Comparison of ENCODE assay signal across 21 mouse cellular contexts in genomic region chr4:95155178-95155577, GRCm38 (mm10).
DNase-seq lines count a peak whose midpoint lies in the region; ATAC-seq lines count a peak whose summit lies in the region.
"Had no signal": no experiment of that assay in that cellular context is flagged by ENCODE, and none has a peak within 500 bp of the region (broad histone marks: within the 10 kb centered on the region; RNA-seq: fewer than 3 reads in every experiment).

No protein-coding gene starts in this region.

- 18% methylated on average over 2 of the region's 2 CpGs for WGBS in heart, embryonic 10.5 days
- WGBS in liver, embryonic 11.5 days, result 49% methylated on average over 2 of the region's 2 CpGs
- WGBS in forebrain, embryonic 14.5 days, result 65% methylated on average over 2 of the region's 2 CpGs

- no peaks in the 10 kb centered on the region; the same call in 1 of the 2 replicates for H3K27me3 ChIP-seq in heart, embryonic 10.5 days (ENCODE audit: insufficient read depth, poor library complexity, severe bottlenecking)
- no peaks in the 10 kb centered on the region for H3K27me3 ChIP-seq in liver, embryonic 11.5 days (replicated peaks; ENCODE audit: control insufficient read depth, insufficient read depth, low read length)
- no peaks in the 10 kb centered on the region for H3K27me3 ChIP-seq in forebrain, embryonic 14.5 days (replicated peaks; ENCODE audit: control insufficient read depth, insufficient read depth, low read length)
- H3K27me3 ChIP-seq: embryonic facial prominence, embryonic 13.5 days; midbrain, embryonic 15.5 days; neural tube, embryonic 15.5 days had no signal

- DNase-seq in heart, embryonic 10.5 days (ENCODE audit: low spot score), result peak; percentile 89
- no peak for DNase-seq in heart, postnatal 25 days (ENCODE audit: low spot score)
- no peak for DNase-seq in liver, embryonic 11.5 days (ENCODE audit: low spot score)
- DNase-seq in forebrain, embryonic 14.5 days (ENCODE audit: low spot score), result no peak
- no peak for DNase-seq in cerebellum, adult 11-12 months
- DNase-seq in cerebellum, adult 9-11 months, result no peak
- DNase-seq: adrenal gland, adult 2 months; cerebellum, postnatal 14 days; gastrocnemius, postnatal 25 days; kidney, adult 8-10 months; left cerebral cortex, postnatal 4 days; lung, postnatal 10 days; right cerebral cortex, postnatal 14 days had no signal

- no peak overlapping the region for H3K9ac ChIP-seq in liver, embryonic 11.5 days (ENCODE audit: low read depth, low read length)
- no peak overlapping the region for H3K9ac ChIP-seq in forebrain, embryonic 14.5 days (ENCODE audit: low read length)
- H3K9ac ChIP-seq: embryonic facial prominence, embryonic 13.5 days; hindbrain, embryonic 13.5 days; midbrain, embryonic 15.5 days; neural tube, embryonic 15.5 days had no signal

- H3K4me1 ChIP-seq in heart, embryonic 10.5 days, result peaks cover 61% of the 10 kb centered on the region
- peaks cover 46% of the 10 kb centered on the region for H3K4me1 ChIP-seq in liver, embryonic 11.5 days (replicated peaks; ENCODE audit: control insufficient read depth, insufficient read depth, low read length)
- peaks cover 10% of the 10 kb centered on the region for H3K4me1 ChIP-seq in forebrain, embryonic 14.5 days (ENCODE audit: control insufficient read depth, insufficient read depth, low read length)

- no peak overlapping the region for H3K4me3 ChIP-seq in heart, embryonic 10.5 days
- no peak overlapping the region for H3K4me3 ChIP-seq in liver, embryonic 11.5 days (ENCODE audit: low read depth, low read length)
- H3K4me3 ChIP-seq in forebrain, embryonic 14.5 days (ENCODE audit: low read depth, low read length), result no peak overlapping the region
- H3K4me3 ChIP-seq: embryonic facial prominence, embryonic 13.5 days; hindbrain, embryonic 13.5 days; left cerebral cortex, adult 2 months; midbrain, embryonic 15.5 days; neural tube, embryonic 15.5 days had no signal

- intact Hi-C loops in heart, postnatal 25 days (cut with DNase I), result loop anchor here (2.0 kb wide), 1 partner anchor 102 kb away; the partner anchor contains the start of gene Jun

- no peak overlapping the region for H3K4me2 ChIP-seq in liver, embryonic 11.5 days
- no peak overlapping the region for H3K4me2 ChIP-seq in forebrain, embryonic 14.5 days (ENCODE audit: low read length)
- H3K4me2 ChIP-seq: embryonic facial prominence, embryonic 13.5 days; hindbrain, embryonic 13.5 days; midbrain, embryonic 15.5 days; neural tube, embryonic 15.5 days had no signal

- peak; percentile 75 for ATAC-seq in erythroblast, adult 5-6 weeks (replicated peaks; ENCODE audit: low FRiP score, poor library complexity, severe bottlenecking)
- ATAC-seq in liver, embryonic 11.5 days (replicated peaks; ENCODE audit: low FRiP score), result peak; percentile 82
- peak; percentile 45 for ATAC-seq in megakaryocyte progenitor cell, adult 5-6 weeks (replicated peaks; ENCODE audit: poor library complexity)
- ATAC-seq in forebrain, embryonic 14.5 days, result no peak
- ATAC-seq: inflammation-experienced regulatory T-cells, adult 6 months; midbrain, embryonic 15.5 days had no signal

- H3K36me3 ChIP-seq in heart, embryonic 10.5 days, result no peaks in the 10 kb centered on the region
- no peaks in the 10 kb centered on the region for H3K36me3 ChIP-seq in liver, embryonic 11.5 days (ENCODE audit: control insufficient read depth, insufficient read depth, low read length)
- H3K36me3 ChIP-seq in forebrain, embryonic 14.5 days (ENCODE audit: control insufficient read depth, insufficient read depth, low read length), result no peaks in the 10 kb centered on the region
- H3K36me3 ChIP-seq: embryonic facial prominence, embryonic 13.5 days; hindbrain, embryonic 13.5 days; midbrain, embryonic 15.5 days; neural tube, embryonic 15.5 days had no signal

- H3K27ac ChIP-seq in heart, embryonic 10.5 days, result peak overlapping the region; percentile 91
- H3K27ac ChIP-seq in liver, embryonic 11.5 days (ENCODE audit: low read depth, low read length), result peak overlapping the region; percentile 94
- H3K27ac ChIP-seq in forebrain, embryonic 14.5 days (ENCODE audit: low read depth, low read length), result no peak overlapping the region
- H3K27ac ChIP-seq: embryonic facial prominence, embryonic 13.5 days; hindbrain, embryonic 13.5 days; left cerebral cortex, adult 2 months; midbrain, embryonic 15.5 days; neural tube, embryonic 15.5 days had no signal

- H3K9me3 ChIP-seq in heart, embryonic 10.5 days, result no peaks in the 10 kb centered on the region
- no peaks in the 10 kb centered on the region for H3K9me3 ChIP-seq in liver, embryonic 11.5 days (ENCODE audit: control insufficient read depth, low read length)
- H3K9me3 ChIP-seq in forebrain, embryonic 14.5 days (replicated peaks; ENCODE audit: control insufficient read depth, low read length), result no peaks in the 10 kb centered on the region
- H3K9me3 ChIP-seq: embryonic facial prominence, embryonic 13.5 days; hindbrain, embryonic 13.5 days; midbrain, embryonic 15.5 days; neural tube, embryonic 15.5 days had no signal
